Mouse (Mus musculus) heart, adult 2 months (tissue): ENCODE measurements around the gene Itpr2.
A peak's percentile ranks its signal among the peaks of the same experiment; 100 is the strongest.

Source experiments
- CTCF ChIP-seq: fragments of 200-600 bp; IDR thresholded peaks from 2 replicates; pipeline ENCODE4 v1.8.1; 2022; ENCODE audit warnings: antibody characterized with exemption, mild to moderate bottlenecking, moderate library complexity
- EP300 ChIP-seq: fragments of 200-500 bp; IDR thresholded peaks from 2 replicates; pipeline ENCODE4 v1.6.1; 2011; ENCODE audit warnings: low read depth, low read length, control low read depth; ENCODE audit not compliant: insufficient read depth

DNA sequence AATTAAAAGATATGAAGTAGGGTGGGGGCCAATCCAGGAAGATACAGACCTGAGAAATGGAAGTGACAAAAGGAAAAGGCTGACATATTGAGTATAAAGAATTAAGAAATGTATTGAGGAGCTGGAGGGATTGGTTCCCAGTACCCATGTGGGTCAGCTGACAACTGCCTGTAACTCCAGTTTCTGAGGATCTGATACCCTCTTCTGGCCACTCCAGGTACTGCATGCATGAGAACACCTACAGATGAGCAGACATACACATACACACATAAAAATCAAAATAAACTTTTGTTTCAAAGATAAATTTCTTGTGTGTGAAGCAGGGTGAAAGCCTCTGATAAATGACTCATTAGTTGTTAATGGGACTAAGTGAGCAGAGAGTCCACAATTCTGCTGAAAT lies 203.3 kb downstream of the Itpr2 start:
- TF ChIP-seq CTCF (peak; percentile 65), EP300 (no peak)
